Mouse (Mus musculus): ENCODE measurements around the gene 4930402F06Rik. TPM values are rescaled to one million over a fixed set of nuclear protein-coding genes. Genes with fewer than 3 reads are reported as not detected.

4930402F06Rik gene
- total RNA-seq, 2 experiments from 2014 or later = not detected

GRCm38 (mm10) chr2:35367629-35368028 lies 29.3 kb downstream of the 4930402F06Rik start, which contains the start of gene 4930568D16Rik:
4930568D16Rik (minus strand) TSS chr2:35367729.
- ATAC-seq (replicated peaks; ENCODE audit: poor library complexity, severe bottlenecking) = no peak

GRCm38 (mm10) chr2:35349184-35349583 lies 47.8 kb downstream of the 4930402F06Rik start:
- ATAC-seq (replicated peaks; ENCODE audit: poor library complexity, severe bottlenecking) = peak; percentile 73

DNA sequence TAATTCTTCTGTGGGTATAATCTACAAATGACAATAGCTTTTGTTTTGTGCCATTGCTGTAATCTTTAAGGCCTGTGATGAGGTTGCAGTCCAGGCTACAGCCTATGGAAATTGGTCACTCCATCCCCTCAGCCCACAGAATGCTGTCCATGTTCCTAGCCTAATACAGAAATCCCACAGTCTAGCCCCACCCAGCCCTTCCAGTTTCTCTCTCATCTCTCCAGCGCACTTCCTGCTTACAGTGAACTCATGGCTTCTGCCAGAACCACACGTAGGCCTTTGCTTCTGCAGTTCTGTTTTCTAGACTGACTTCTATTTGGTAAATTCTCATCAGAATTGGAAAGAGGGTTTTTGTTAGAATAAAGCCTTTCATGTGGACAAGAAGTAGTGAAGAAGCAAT lies 51.0 kb downstream of the 4930402F06Rik start:
- peak; percentile 63 for ATAC-seq (replicated peaks; ENCODE audit: poor library complexity, severe bottlenecking)

- ATAC-seq (replicated peaks; ENCODE audit: poor library complexity, severe bottlenecking) = peak; percentile 87
Observed at GRCm38 (mm10) chr2:35342605-35343004, 54.4 kb downstream of the 4930402F06Rik start.

- ATAC-seq (replicated peaks; ENCODE audit: poor library complexity, severe bottlenecking) = no peak
Observed at GRCm38 (mm10) chr2:35338707-35339106, 58.3 kb downstream of the 4930402F06Rik start.

DNA sequence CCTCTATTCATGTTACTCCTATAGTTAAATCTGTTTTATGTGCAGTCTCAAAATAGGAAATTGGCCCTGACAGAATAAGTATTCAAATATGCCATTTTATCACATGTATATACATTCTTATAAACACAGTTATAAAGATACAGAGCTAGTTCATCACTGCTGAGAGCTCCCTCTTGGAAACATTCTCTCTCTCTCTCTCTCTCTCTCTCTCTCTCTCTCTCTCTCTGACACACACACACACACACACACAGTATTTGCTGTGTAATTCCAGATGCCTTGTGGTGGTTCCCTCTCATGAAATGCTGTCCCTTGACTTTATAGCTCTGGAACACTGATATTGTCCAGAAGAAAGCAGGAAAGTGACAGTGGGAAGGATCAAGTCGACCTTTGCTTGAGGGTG lies 58.9 kb downstream of the 4930402F06Rik start:
- no peak for ATAC-seq (replicated peaks; ENCODE audit: poor library complexity, severe bottlenecking)

- ATAC-seq (replicated peaks; ENCODE audit: poor library complexity, severe bottlenecking) = peak; percentile 3
Observed at GRCm38 (mm10) chr2:35337419-35337818, 59.6 kb downstream of the 4930402F06Rik start.

- ATAC-seq (replicated peaks; ENCODE audit: poor library complexity, severe bottlenecking) = peak; percentile 87
Observed at GRCm38 (mm10) chr2:35336388-35337280, 60.3 kb downstream of the 4930402F06Rik start, which contains the start of gene Stom. Stom (minus strand) TSS chr2:35336976.

DNA sequence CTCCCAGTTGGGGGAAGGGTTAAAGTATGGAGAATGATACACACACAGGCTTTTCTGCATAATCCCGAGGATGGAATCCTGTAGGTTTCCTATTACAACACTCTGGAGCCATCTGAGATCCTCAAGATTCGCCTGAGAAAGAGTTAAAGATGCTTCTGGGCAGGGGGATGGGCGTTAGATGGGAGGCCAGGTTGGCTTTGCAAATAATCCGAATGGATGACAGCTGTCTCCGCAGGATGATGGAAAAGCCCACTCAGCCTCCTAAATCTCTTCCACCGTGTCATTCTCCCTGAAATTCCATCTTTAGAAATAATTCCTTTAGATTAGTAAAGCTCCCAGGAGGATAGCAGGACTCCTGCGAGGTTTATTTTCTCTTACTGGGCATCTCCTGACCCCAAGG lies 61.4 kb downstream of the 4930402F06Rik start:
- no peak for ATAC-seq (replicated peaks; ENCODE audit: poor library complexity, severe bottlenecking)

GRCm38 (mm10) chr2:35333670-35334069 lies 63.3 kb downstream of the 4930402F06Rik start:
- ATAC-seq (replicated peaks; ENCODE audit: poor library complexity, severe bottlenecking) = peak; percentile 64

- no peak for ATAC-seq (replicated peaks; ENCODE audit: poor library complexity, severe bottlenecking)
Observed at GRCm38 (mm10) chr2:35331205-35331604, 65.8 kb downstream of the 4930402F06Rik start.

- ATAC-seq (replicated peaks; ENCODE audit: poor library complexity, severe bottlenecking) = no peak
Observed at GRCm38 (mm10) chr2:35329061-35329460, 67.9 kb downstream of the 4930402F06Rik start.

- ATAC-seq (replicated peaks; ENCODE audit: poor library complexity, severe bottlenecking) = no peak
Observed at GRCm38 (mm10) chr2:35328064-35328792, 68.7 kb downstream of the 4930402F06Rik start.

- peak; percentile 26 for ATAC-seq (replicated peaks; ENCODE audit: poor library complexity, severe bottlenecking)
Observed at GRCm38 (mm10) chr2:35327583-35327982, 69.4 kb downstream of the 4930402F06Rik start.

- ATAC-seq (replicated peaks; ENCODE audit: poor library complexity, severe bottlenecking) = peak; percentile 65
Observed at GRCm38 (mm10) chr2:35326931-35327330, 70.0 kb downstream of the 4930402F06Rik start.

DNA sequence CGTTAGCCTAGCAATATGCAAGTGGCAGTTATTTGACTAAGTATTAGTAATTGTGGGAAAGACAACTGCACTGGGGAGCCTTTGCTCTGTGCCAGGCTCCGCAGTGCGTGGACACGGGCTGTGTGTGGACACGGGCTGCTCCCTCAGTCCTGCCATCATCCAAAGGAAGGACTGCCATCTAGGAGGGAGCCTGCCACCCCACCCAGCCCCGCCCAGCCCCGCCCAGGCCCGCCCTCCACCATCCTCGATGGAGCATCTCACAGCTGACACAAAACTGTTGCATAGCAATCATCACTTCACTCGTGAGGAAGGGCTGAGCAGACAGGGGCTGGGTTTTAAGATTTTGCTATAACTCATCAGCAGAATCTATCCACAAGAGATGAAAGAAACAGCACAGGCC lies 71.0 kb downstream of the 4930402F06Rik start:
- no peak for ATAC-seq (replicated peaks; ENCODE audit: poor library complexity, severe bottlenecking)

Other genes with a start within 250 kb of the 4930402F06Rik start
- 102 and 118 TPM in 2 replicates for gene Rab14, start 196.1 kb downstream of the 4930402F06Rik start, total RNA-seq (2014; fragmentation: Nextera tagmentation)
- 102 and 136 TPM in 2 replicates for gene Rab14, start 196.1 kb downstream of the 4930402F06Rik start, total RNA-seq (2017)
- 3.7 and 7.8 TPM in 2 replicates for gene Gsn, start 140.8 kb downstream of the 4930402F06Rik start, total RNA-seq (2014; fragmentation: Nextera tagmentation)
- gene Gsn, start 140.8 kb downstream of the 4930402F06Rik start, total RNA-seq (2017) = 8.4 and 10.0 TPM in 2 replicates
- gene Stom, start 60.2 kb downstream of the 4930402F06Rik start, total RNA-seq (2014; fragmentation: Nextera tagmentation) = 99.4 and 102 TPM in 2 replicates
- 147 and 151 TPM in 2 replicates for gene Stom, start 60.2 kb downstream of the 4930402F06Rik start, total RNA-seq (2017)
- not detected in 2 replicates for gene 4930568D16Rik, start 29.4 kb downstream of the 4930402F06Rik start, total RNA-seq (2014; fragmentation: Nextera tagmentation)
- not detected in 2 replicates for gene 4930568D16Rik, start 29.4 kb downstream of the 4930402F06Rik start, total RNA-seq (2017)
- 37.2 and 49.6 TPM in 2 replicates for gene Ggta1, start 66.1 kb upstream of the 4930402F06Rik start, total RNA-seq (2014; fragmentation: Nextera tagmentation)
- 72.8 and 82.4 TPM in 2 replicates for gene Ggta1, start 66.1 kb upstream of the 4930402F06Rik start, total RNA-seq (2017)
- 3.6 and 8.0 TPM in 2 replicates for gene Dab2ip, start 161.1 kb upstream of the 4930402F06Rik start, total RNA-seq (2014; fragmentation: Nextera tagmentation)
- 3.0 and 3.9 TPM in 2 replicates for gene Dab2ip, start 161.1 kb upstream of the 4930402F06Rik start, total RNA-seq (2017)